Mouse (Mus musculus): ENCODE measurements around the gene Ccdc13. TPM values are rescaled to one million over a fixed set of nuclear protein-coding genes. Genes with fewer than 3 reads are reported as not detected.

Ccdc13 gene
- total and polyA plus RNA-seq, 2 experiments from 2014 or later, result 0.34 TPM; not detected in 1

- H3K27ac ChIP-seq (ENCODE audit: low read depth), result peak overlapping the region; percentile 92
- H3K4me2 ChIP-seq (ENCODE audit: low read depth, low read length), result peak overlapping the region; percentile 72
- H3K27me3 ChIP-seq (ENCODE audit: control insufficient read depth, insufficient read depth, low read length), result no peaks in the 10 kb centered on the region
- DNase-seq (ENCODE audit: low spot score) (peak; percentile 78), ATAC-seq (ENCODE audit: insufficient read depth, low read depth) (peak; percentile 58)
- H3K4me1 ChIP-seq (ENCODE audit: control insufficient read depth, insufficient read depth), result peaks cover 33% of the 10 kb centered on the region
- H3K9ac ChIP-seq (replicated peaks; ENCODE audit: low read depth, low read length), result no peak overlapping the region
- 0 out of 2 replicates have a peak, but pooled peaks cover 7% of the 10 kb centered on the region for H3K36me3 ChIP-seq (replicated peaks; ENCODE audit: control insufficient read depth, insufficient read depth, low read length)
- TF ChIP-seq EP300 (IDR thresholded peaks at IDR 0.05; ENCODE audit: low read depth), result no peak
- TF ChIP-seq CTCF (IDR thresholded peaks at IDR 0.05; ENCODE audit: low read depth), result no peak
- H3K9me3 ChIP-seq (replicated peaks; ENCODE audit: control insufficient read depth, low read length), result no peaks in the 10 kb centered on the region
- 3% methylated on average over 5 of the region's 5 CpGs for WGBS
- H3K4me3 ChIP-seq (ENCODE audit: low read depth, low read length), result peak overlapping the region; percentile 43
These were observed 48.1 kb downstream of the Ccdc13 start for GRCm38 (mm10) chr9:121791206-121791605.

- WGBS, result 74% methylated on average over 2 of the region's 2 CpGs
- H3K9ac ChIP-seq (replicated peaks; ENCODE audit: low read depth, low read length), result no peak overlapping the region
- H3K36me3 ChIP-seq (replicated peaks; ENCODE audit: control insufficient read depth, insufficient read depth, low read length), result 0 out of 2 replicates have a peak, but pooled peaks cover 7% of the 10 kb centered on the region
- DNase-seq (ENCODE audit: low spot score) (no peak), ATAC-seq (ENCODE audit: insufficient read depth, low read depth) (no peak)
- no peaks in the 10 kb centered on the region for H3K9me3 ChIP-seq (replicated peaks; ENCODE audit: control insufficient read depth, low read length)
- H3K4me2 ChIP-seq (ENCODE audit: low read depth, low read length), result no peak overlapping the region
- no peak overlapping the region for H3K4me3 ChIP-seq (ENCODE audit: low read depth, low read length)
- 0 out of 2 replicates have a peak, but pooled peaks cover under 1% of the 10 kb centered on the region for H3K4me1 ChIP-seq (ENCODE audit: control insufficient read depth, insufficient read depth)
- H3K27me3 ChIP-seq (ENCODE audit: control insufficient read depth, insufficient read depth, low read length), result no peaks in the 10 kb centered on the region
- no peak for TF ChIP-seq EP300 (IDR thresholded peaks at IDR 0.05; ENCODE audit: low read depth)
- no peak for TF ChIP-seq CTCF (IDR thresholded peaks at IDR 0.05; ENCODE audit: low read depth)
- no peak overlapping the region for H3K27ac ChIP-seq (ENCODE audit: low read depth)
These were observed 52.9 kb downstream of the Ccdc13 start for GRCm38 (mm10) chr9:121786359-121786758.

- Histone ChIP-seq H3K4me2 (ENCODE audit: low read depth, low read length) (no peak overlapping the region), H3K9ac (replicated peaks; ENCODE audit: low read depth, low read length) (no peak overlapping the region), H3K4me1 (ENCODE audit: control insufficient read depth, insufficient read depth) (no peaks in the 10 kb centered on the region), H3K27ac (ENCODE audit: low read depth) (no peak overlapping the region), H3K27me3 (ENCODE audit: control insufficient read depth, insufficient read depth, low read length) (no peaks in the 10 kb centered on the region), H3K36me3 (replicated peaks; ENCODE audit: control insufficient read depth, insufficient read depth, low read length) (0 out of 2 replicates have a peak, but pooled peaks cover 7% of the 10 kb centered on the region), H3K4me3 (ENCODE audit: low read depth, low read length) (no peak overlapping the region), H3K9me3 (replicated peaks; ENCODE audit: control insufficient read depth, low read length) (no peaks in the 10 kb centered on the region)
- 74% methylated on average over 8 of the region's 8 CpGs for WGBS
- no peak for ATAC-seq (ENCODE audit: insufficient read depth, low read depth)
- no peak for DNase-seq (ENCODE audit: low spot score)
- TF ChIP-seq CTCF (IDR thresholded peaks at IDR 0.05; ENCODE audit: low read depth) (no peak), EP300 (IDR thresholded peaks at IDR 0.05; ENCODE audit: low read depth) (no peak)
These were observed 54.0 kb downstream of the Ccdc13 start for GRCm38 (mm10) chr9:121785261-121785660.

- 0 out of 2 replicates have a peak, but pooled peaks cover 7% of the 10 kb centered on the region for H3K36me3 ChIP-seq (replicated peaks; ENCODE audit: control insufficient read depth, insufficient read depth, low read length)
- no peak overlapping the region for H3K9ac ChIP-seq (replicated peaks; ENCODE audit: low read depth, low read length)
- 72% methylated on average over 12 of the region's 12 CpGs for WGBS
- TF ChIP-seq EP300 (IDR thresholded peaks at IDR 0.05; ENCODE audit: low read depth), result no peak
- H3K27ac ChIP-seq (ENCODE audit: low read depth), result no peak overlapping the region
- H3K4me3 ChIP-seq (ENCODE audit: low read depth, low read length), result no peak overlapping the region
- no peaks in the 10 kb centered on the region for H3K9me3 ChIP-seq (replicated peaks; ENCODE audit: control insufficient read depth, low read length)
- ATAC-seq (ENCODE audit: insufficient read depth, low read depth), result peak; percentile 36; the same call in 1 of the 2 replicates
- no peaks in the 10 kb centered on the region for H3K27me3 ChIP-seq (ENCODE audit: control insufficient read depth, insufficient read depth, low read length)
- H3K4me1 ChIP-seq (ENCODE audit: control insufficient read depth, insufficient read depth), result no peaks in the 10 kb centered on the region
- no peak for DNase-seq (ENCODE audit: low spot score)
- H3K4me2 ChIP-seq (ENCODE audit: low read depth, low read length), result no peak overlapping the region
These were observed 54.5 kb downstream of the Ccdc13 start for GRCm38 (mm10) chr9:121784801-121785200.

- TF ChIP-seq EP300 (IDR thresholded peaks at IDR 0.05; ENCODE audit: low read depth), result no peak
- no peak for TF ChIP-seq CTCF (IDR thresholded peaks at IDR 0.05; ENCODE audit: low read depth)
- H3K27me3 ChIP-seq (ENCODE audit: control insufficient read depth, insufficient read depth, low read length), result peaks cover 19% of the 10 kb centered on the region; the same call in 1 of the 2 replicates
These were observed 61.1 kb downstream of the Ccdc13 start for GRCm38 (mm10) chr9:121778066-121778624.

More at GRCm38 (mm10) chr9:121778066-121778624, 61.1 kb downstream of the Ccdc13 start:
- Histone ChIP-seq H3K9ac (replicated peaks; ENCODE audit: low read depth, low read length) (no peak overlapping the region), H3K4me1 (ENCODE audit: control insufficient read depth, insufficient read depth) (peaks cover 38% of the 10 kb centered on the region), H3K27ac (ENCODE audit: low read depth) (peak overlapping the region; percentile 82), H3K36me3 (replicated peaks; ENCODE audit: control insufficient read depth, insufficient read depth, low read length) (no peaks in the 10 kb centered on the region), H3K9me3 (replicated peaks; ENCODE audit: control insufficient read depth, low read length) (no peaks in the 10 kb centered on the region), H3K4me2 (ENCODE audit: low read depth, low read length) (peak overlapping the region; percentile 69), H3K4me3 (ENCODE audit: low read depth, low read length) (peak overlapping the region; percentile 35)
- DNase-seq (ENCODE audit: low spot score) (no peak), ATAC-seq (ENCODE audit: insufficient read depth, low read depth) (peak; percentile 29)
- 13% methylated on average over 54 of the region's 54 CpGs for WGBS
